Mouse (Mus musculus) thymus, postnatal 10 days (tissue): ENCODE results near the gene Ccdc33.

Source experiments
- DNase-seq, 2 experiments: peaks; one replicate each; pipeline ENCODE4 v3.0.0; 2021; ENCODE audit warnings: low spot score in 2 of 2

Gene Ccdc33

GRCm38 (mm10) chr9:58118671-58119070, at the start of gene Ccdc33:
Ccdc33 (minus strand) TSS chr9:58118823.
- no peak for DNase-seq

- no peak for DNase-seq
These were observed 47.2 kb upstream of the Ccdc33 start for GRCm38 (mm10) chr9:58165779-58166178.

GRCm38 (mm10) chr9:58163146-58163545, 44.5 kb upstream of the Ccdc33 start:
- DNase-seq: no peak

GRCm38 (mm10) chr9:58162173-58162572, 43.5 kb upstream of the Ccdc33 start:
- DNase-seq: no peak

- no peak for DNase-seq
These were observed 41.7 kb upstream of the Ccdc33 start for GRCm38 (mm10) chr9:58160315-58160714.

GRCm38 (mm10) chr9:58159855-58160254, 41.2 kb upstream of the Ccdc33 start:
- DNase-seq: no peak

GRCm38 (mm10) chr9:58158541-58159311, 40.1 kb upstream of the Ccdc33 start:
- peak in 1 of 2 experiments; percentile 17 for DNase-seq

GRCm38 (mm10) chr9:58157838-58158237, 39.2 kb upstream of the Ccdc33 start:
- no peak for DNase-seq

GRCm38 (mm10) chr9:58156819-58157560, 38.4 kb upstream of the Ccdc33 start:
- DNase-seq: no peak

- no peak for DNase-seq
These were observed 36.7 kb upstream of the Ccdc33 start for GRCm38 (mm10) chr9:58155366-58155765.

GRCm38 (mm10) chr9:58153095-58153494, 34.5 kb upstream of the Ccdc33 start:
- no peak for DNase-seq

GRCm38 (mm10) chr9:58150733-58151361, 32.2 kb upstream of the Ccdc33 start:
- no peak for DNase-seq

- DNase-seq: no peak
These were observed 30.2 kb upstream of the Ccdc33 start for GRCm38 (mm10) chr9:58148806-58149205.

- DNase-seq: no peak
These were observed 26.8 kb upstream of the Ccdc33 start for GRCm38 (mm10) chr9:58145417-58145816.

- no peak for DNase-seq
These were observed 26.0 kb upstream of the Ccdc33 start for GRCm38 (mm10) chr9:58144664-58145063.

GRCm38 (mm10) chr9:58143419-58143818, 24.8 kb upstream of the Ccdc33 start:
- DNase-seq: no peak

GRCm38 (mm10) chr9:58139947-58140346, 21.3 kb upstream of the Ccdc33 start:
- peak; percentile 25 to 38 for DNase-seq

- DNase-seq: no peak
These were observed 17.3 kb upstream of the Ccdc33 start for GRCm38 (mm10) chr9:58135921-58136321.

GRCm38 (mm10) chr9:58134906-58135305, 16.3 kb upstream of the Ccdc33 start:
- no peak for DNase-seq

- peak in 1 of 2 experiments; percentile 35 for DNase-seq
These were observed 15.6 kb upstream of the Ccdc33 start for GRCm38 (mm10) chr9:58133893-58134884.

GRCm38 (mm10) chr9:58131735-58132134, 13.1 kb upstream of the Ccdc33 start:
- DNase-seq: no peak
